Mouse (Mus musculus) lung, postnatal 25 days (tissue): ENCODE measurements around the gene Ube2l3.

ENCODE experiments used
- DNase-seq: peaks from one replicate; pipeline ENCODE4 v3.0.0; 2022; ENCODE audit warnings: low spot score

Gene Ube2l3

DNA sequence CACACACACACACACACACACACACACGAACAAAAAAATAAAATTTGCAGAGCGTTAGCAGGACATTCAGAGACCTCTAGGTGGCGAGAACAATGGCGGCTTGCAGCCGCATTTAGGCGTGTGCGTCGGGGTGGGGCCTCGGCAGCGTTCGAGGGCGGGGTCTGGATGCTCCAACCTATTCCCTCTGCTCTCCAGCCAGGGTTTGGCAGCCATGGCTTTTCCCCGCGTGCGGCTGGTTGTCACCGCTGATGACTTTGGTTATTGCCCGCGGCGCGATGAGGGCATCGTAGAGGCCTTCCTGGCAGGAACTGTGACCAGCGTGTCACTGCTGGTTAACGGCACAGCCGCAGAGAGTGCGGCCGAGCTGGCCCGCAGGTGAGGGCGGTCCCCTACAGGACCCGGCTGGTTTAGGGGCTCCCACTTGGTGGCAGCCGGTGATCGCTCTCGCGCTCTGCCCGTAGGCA is 55.6 kb downstream of the Ube2l3 start, which contains the start of gene Ccdc116:
Gene Ccdc116, minus strand, starts transcription at position 458 of the 464 bp plus-strand sequence.
- peak; percentile 72 for DNase-seq

- no peak for DNase-seq
Measured at GRCm38 (mm10) chr16:17144339-17144738, 58.1 kb downstream of the Ube2l3 start, which contains the start of gene Ydjc. Gene Ydjc (plus strand): TSS chr16:17144621.

DNA sequence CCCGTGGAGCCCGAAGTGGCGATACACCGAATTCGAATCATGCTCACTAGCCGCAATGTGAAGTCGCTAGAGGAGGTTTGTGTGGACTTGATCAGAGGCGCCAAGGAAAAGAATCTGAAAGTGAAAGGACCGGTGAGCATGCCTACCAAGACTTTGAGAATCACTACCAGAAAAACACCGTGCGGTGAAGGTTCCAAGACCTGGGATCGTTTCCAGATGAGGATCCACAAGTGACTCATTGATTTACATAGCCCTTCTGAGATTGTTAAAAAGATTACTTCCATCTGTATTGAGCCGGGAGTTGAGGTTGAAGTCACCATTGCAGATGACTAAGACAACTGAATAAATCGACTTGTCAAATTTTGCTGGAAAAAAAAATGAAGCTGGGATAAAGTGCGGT is 65.1 kb downstream of the Ube2l3 start:
- no peak for DNase-seq

- no peak for DNase-seq
Measured at GRCm38 (mm10) chr16:17132906-17133200, 69.6 kb downstream of the Ube2l3 start.

DNA sequence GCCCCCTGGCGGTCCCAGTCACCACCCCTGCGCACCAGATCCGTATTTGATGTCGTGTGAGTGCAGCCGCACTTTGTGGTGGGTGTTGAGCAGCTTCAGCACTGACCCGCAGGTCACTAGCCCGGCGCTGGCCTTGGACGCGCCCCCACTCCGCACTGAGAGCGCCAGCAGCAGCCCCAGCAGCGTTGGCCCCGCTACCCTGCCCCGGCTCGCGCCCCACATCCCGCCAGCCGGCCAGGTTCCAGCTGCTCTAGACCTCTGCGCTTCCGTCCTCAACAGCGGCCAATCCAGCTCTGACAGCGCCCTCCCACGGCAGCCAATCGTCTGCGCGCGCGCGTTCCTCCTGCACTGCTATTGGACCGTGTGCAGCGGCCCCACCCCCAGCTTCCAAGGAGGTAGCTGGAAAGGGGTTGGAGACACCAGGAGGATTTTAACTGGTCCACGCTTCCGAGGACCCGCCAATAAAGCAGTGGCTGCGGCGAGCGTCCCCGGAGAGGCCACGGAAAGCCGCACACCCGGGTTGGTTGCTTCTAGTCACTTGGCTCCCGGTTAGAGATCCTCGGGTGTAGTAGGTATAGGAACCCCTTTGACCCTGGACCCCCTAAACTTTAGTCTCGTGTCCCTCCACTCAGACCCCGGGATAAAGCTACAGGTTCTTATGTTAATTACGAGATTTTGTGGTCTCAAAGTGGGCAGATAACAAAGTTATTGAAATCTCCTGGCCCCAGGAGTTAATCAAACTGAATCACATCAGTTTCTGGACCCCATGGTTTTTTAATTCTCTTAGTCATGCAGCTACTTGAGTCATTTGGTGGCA is 70.2 kb downstream of the Ube2l3 start, which contains the start of gene Sdf2l1:
Gene Sdf2l1, minus strand, starts transcription at position 295 of the 817 bp plus-strand sequence.
- peak; percentile 97 for DNase-seq

GRCm38 (mm10) chr16:17131191-17132088 is 71.0 kb downstream of the Ube2l3 start:
- DNase-seq, result no peak

DNA sequence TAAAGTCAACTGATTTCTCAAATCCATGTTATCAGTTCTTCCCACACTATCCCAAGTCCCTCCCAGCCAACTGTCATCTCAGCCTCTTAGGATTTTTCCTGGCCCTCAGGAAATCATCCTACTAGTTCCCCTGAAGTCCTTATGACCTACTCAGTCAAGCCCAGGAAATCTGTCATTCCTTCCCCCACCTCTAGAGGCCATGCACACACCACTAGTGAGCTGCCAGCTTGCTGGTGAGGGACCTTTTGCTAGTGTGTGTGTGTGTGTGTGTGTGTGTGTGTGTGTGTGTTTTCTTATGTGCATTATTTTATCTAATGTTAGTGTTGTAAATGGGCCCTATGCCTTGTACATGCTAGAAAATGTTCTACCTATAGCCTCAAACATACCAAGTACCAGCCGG is 75.2 kb downstream of the Ube2l3 start:
- peak; percentile 45 for DNase-seq

- DNase-seq, result peak; percentile 82
Measured at GRCm38 (mm10) chr16:17124871-17125520, 77.5 kb downstream of the Ube2l3 start, which contains the start of gene 2610318N02Rik. Gene 2610318N02Rik (minus strand): TSS chr16:17125167.

DNA sequence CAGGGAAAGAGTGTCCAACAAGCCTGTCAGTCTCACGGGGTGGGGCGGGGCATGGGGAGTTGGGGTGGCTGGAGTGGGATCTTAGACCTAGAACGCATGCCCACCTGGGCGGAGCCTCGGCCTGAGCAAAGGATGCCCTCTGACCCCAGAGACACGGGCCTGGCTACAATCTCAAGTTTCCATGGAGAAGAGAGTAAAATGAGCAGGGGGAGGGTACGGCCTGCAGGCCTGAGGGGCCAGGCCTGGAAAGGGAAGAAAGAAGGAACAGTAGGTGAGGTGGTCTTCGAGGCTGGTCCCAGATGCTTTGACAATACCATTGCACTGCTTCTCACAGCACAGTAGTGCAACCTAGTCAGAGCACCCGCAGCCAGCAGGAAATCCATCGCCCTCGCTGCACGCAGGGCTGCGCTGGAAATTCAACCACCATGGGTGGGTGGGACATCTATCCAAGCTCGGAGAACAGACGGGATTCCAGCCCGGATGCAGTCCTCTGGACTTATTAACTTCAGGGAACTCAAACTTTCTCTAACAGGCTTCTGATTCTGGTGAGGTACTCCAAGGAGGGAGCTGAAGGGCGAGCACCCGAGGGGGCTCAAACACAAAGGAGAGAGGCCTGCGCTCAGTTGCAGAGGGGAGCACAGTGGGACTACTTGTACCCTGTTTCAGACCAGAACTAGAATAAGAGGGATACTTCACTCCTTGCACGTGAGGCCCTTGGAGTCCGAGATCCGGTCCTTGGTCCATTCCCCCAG is 78.2 kb downstream of the Ube2l3 start:
- no peak for DNase-seq

- DNase-seq, result no peak
Measured at GRCm38 (mm10) chr16:17121569-17121968, 80.9 kb downstream of the Ube2l3 start.

- DNase-seq, result no peak
Measured at GRCm38 (mm10) chr16:17117309-17117799, 85.1 kb downstream of the Ube2l3 start.

- DNase-seq, result peak; percentile 85
Measured at GRCm38 (mm10) chr16:17110771-17111743, 91.4 kb downstream of the Ube2l3 start, which contains the start of gene Ppil2. Gene Ppil2 (minus strand): TSS chr16:17111257.

- DNase-seq, result no peak
Measured at GRCm38 (mm10) chr16:17104600-17104999, 97.8 kb downstream of the Ube2l3 start.

DNA sequence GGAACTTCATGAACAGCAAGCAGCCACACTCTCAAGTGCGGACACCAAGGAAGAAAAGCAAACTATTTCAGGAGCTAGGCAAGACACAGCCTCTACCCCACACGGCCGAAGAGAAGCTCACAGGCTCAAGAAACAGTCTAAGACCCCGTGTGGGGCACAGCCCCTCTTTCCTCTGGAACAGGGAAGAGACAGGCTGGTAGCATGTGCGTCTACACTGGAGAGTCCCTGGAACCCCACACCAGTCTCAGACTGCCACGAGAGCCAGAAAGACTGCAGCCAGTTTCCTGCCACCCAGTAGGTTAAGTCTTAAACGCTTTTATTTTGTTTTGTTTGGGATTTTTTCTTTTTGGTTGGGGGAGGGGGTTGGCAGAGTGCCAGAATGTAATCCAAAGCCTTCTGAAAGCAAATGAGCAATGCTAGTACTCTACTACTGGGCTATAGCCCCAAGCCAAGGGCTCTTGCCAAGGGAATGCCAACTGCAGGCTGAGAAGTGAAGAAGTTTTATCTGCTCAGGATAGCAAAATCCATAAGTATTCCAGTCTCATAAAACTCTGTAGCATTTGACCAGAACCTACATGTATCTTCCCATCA is 99.7 kb downstream of the Ube2l3 start:
- DNase-seq, result no peak
